Mouse (Mus musculus): ENCODE measurements around the gene Xylb. TPM values are rescaled to one million over a fixed set of nuclear protein-coding genes. Genes with fewer than 3 reads are reported as not detected.

The Xylb gene
- polyA plus RNA-seq, 1 experiment from 2014 or later = 5.2 TPM

DNA sequence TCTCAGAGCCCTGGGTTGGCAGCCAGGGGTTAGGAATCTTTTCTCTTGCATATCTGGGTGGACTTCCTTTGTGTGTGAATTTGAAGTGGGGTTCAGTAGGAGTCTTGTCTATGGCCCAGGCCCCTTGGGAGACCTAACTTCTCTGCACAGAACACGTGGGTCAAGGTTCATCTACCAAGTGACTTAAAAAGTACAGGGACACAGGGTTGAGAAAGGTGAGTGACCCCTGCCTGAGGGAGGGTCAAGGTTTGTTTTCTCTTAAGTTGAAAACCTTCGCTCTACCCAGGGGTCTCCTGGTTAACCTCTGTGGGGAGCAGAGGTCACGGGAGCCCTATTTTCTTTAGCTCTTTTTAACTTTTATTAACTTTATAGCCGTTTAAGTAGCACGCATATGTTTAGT lies 52.7 kb downstream of the Xylb start:
- H3K36me3 ChIP-seq (ENCODE audit: control insufficient read depth, insufficient read depth, low read length) = no peaks in the 10 kb centered on the region
- H3K4me1 ChIP-seq (ENCODE audit: control insufficient read depth, insufficient read depth, low read length) = 0 out of 2 replicates have a peak, but pooled peaks cover 5% of the 10 kb centered on the region
- H3K27me3 ChIP-seq (ENCODE audit: control insufficient read depth, insufficient read depth, low read length) = no peaks in the 10 kb centered on the region
- H3K4me2 ChIP-seq (replicated peaks; ENCODE audit: low read depth, low read length) = no peak overlapping the region
- ATAC-seq (ENCODE audit: insufficient number of reproducible peaks, insufficient read depth, low FRiP score, low read depth) = no peak
- 82% methylated on average over 5 of the region's 5 CpGs for WGBS
- H3K27ac ChIP-seq (ENCODE audit: low read length) = no peak overlapping the region
- peaks cover 7% of the 10 kb centered on the region; the same call in 1 of the 2 replicates for H3K9me3 ChIP-seq (ENCODE audit: control insufficient read depth, low read depth, low read length)
- H3K9ac ChIP-seq (replicated peaks; ENCODE audit: low read depth, low read length) = no peak overlapping the region
- no peak overlapping the region for H3K4me3 ChIP-seq (ENCODE audit: low read depth, low read length)

DNA sequence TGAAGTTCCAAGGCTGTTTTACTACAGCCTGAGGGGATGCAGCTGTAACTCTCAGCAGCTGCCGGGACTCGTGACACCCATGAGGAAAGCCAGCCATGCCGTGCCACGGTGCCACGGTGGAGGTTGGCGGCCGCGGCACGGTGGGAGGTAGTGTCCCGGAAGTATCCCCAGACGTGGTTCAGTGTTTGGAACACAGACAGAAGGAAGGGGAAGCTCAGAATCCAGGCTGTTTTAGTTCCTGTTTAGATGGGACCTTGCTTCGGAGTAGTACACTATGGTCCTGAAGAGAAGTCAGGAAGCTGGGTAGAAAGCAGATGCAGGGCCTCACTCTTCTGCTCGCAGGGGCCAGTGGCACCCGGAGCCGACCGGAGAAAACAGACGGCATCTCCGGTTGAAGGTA lies 60.8 kb downstream of the Xylb start:
- Histone ChIP-seq H3K4me2 (replicated peaks; ENCODE audit: low read depth, low read length) (no peak overlapping the region), H3K27ac (ENCODE audit: low read length) (no peak overlapping the region)

DNA sequence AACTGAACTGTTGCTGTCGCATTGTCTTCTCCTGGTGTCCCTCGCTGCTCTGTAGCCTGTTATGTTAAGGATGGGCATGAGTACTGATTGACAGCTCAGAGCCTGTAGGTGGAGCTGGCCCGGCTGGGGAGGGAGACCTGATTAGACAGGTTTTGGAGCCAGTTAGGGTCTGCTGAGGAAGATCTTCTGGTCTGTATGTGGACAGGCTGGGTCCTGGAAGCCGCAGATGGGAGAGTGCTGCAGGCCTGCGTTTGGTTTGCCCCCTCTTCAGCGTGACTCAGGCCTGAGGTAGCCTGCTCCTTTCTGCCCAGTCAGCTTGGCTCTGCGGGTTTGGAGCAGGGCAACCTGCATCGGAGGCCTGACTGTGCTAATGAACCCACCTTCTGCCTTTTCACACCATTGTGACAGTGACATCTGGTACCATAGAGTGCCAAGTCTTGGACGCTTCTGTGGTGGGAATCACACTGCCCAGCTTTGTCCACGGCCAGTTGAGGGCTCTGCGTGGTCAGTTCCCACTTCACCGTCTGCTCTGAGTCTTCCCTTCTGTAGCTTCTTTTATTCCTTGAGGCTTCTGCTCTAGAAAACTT lies 62.8 kb downstream of the Xylb start:
- Histone ChIP-seq H3K4me2 (replicated peaks; ENCODE audit: low read depth, low read length) (no peak overlapping the region), H3K9ac (replicated peaks; ENCODE audit: low read depth, low read length) (no peak overlapping the region), H3K36me3 (ENCODE audit: control insufficient read depth, insufficient read depth, low read length) (no peaks in the 10 kb centered on the region), H3K9me3 (ENCODE audit: control insufficient read depth, low read depth, low read length) (no peaks in the 10 kb centered on the region), H3K4me3 (ENCODE audit: low read depth, low read length) (no peak overlapping the region), H3K27me3 (ENCODE audit: control insufficient read depth, insufficient read depth, low read length) (no peaks in the 10 kb centered on the region), H3K27ac (ENCODE audit: low read length) (no peak overlapping the region), H3K4me1 (ENCODE audit: control insufficient read depth, insufficient read depth, low read length) (peaks cover 10% of the 10 kb centered on the region)
- ATAC-seq (ENCODE audit: insufficient number of reproducible peaks, insufficient read depth, low FRiP score, low read depth) = no peak
- 79% methylated on average over 12 of the region's 12 CpGs for WGBS

More for the DNA sequence above, 60.8 kb downstream of the Xylb start:
- Histone ChIP-seq H3K4me1 (ENCODE audit: control insufficient read depth, insufficient read depth, low read length) (no peaks in the 10 kb centered on the region), H3K27me3 (ENCODE audit: control insufficient read depth, insufficient read depth, low read length) (no peaks in the 10 kb centered on the region), H3K4me3 (ENCODE audit: low read depth, low read length) (no peak overlapping the region), H3K9ac (replicated peaks; ENCODE audit: low read depth, low read length) (no peak overlapping the region), H3K9me3 (ENCODE audit: control insufficient read depth, low read depth, low read length) (peaks cover 3% of the 10 kb centered on the region; the same call in 1 of the 2 replicates), H3K36me3 (ENCODE audit: control insufficient read depth, insufficient read depth, low read length) (no peaks in the 10 kb centered on the region)
- ATAC-seq (ENCODE audit: insufficient number of reproducible peaks, insufficient read depth, low FRiP score, low read depth) = no peak
- 63% methylated on average over 18 of the region's 18 CpGs for WGBS

DNA sequence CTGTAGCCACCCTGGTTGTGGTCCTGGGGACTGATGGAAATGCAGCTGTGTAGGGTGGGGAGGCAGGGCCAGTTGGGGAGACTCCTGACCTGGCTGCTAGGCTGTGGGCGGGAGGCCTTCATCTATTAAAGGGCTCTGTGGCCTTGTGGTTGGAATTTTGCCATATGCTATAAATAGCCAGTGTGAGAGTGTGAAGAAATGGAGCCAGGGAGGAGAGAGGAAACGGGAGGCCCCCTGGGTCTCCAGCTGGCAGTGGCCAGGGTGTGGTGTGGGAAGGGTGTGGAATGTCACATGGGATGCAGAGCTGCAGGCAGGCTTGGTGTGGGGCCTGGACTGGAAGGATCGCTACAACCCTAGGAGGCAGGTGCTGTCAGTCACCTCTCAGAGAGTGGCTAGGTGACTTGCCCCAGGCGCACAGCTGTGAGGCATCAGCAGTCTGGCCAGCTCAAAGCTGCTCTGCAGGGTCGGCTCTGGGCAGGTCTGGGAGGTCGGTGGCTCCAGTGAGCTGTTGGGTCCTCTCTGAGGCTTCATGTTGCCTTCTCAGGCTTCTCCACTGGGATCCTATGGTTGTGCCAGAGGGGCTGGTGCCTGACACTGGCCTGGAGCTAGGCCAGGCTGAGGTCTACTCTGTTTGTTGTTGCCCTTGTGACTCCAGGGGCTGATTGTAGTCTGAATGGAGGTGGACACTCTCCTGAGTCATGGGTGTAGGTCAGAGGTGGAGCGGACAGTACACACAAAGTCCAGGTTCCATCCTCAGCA lies 68.2 kb downstream of the Xylb start:
- Histone ChIP-seq H3K9ac (replicated peaks; ENCODE audit: low read depth, low read length) (no peak overlapping the region), H3K36me3 (ENCODE audit: control insufficient read depth, insufficient read depth, low read length) (peaks cover 2% of the 10 kb centered on the region; the same call in 1 of the 2 replicates), H3K4me1 (ENCODE audit: control insufficient read depth, insufficient read depth, low read length) (peaks cover 29% of the 10 kb centered on the region), H3K27me3 (ENCODE audit: control insufficient read depth, insufficient read depth, low read length) (no peaks in the 10 kb centered on the region), H3K4me3 (ENCODE audit: low read depth, low read length) (no peak overlapping the region), H3K4me2 (replicated peaks; ENCODE audit: low read depth, low read length) (peak overlapping the region; percentile 10; the same call in 1 of the 2 replicates), H3K27ac (ENCODE audit: low read length) (peak overlapping the region; percentile 59; the same call in 1 of the 2 replicates), H3K9me3 (ENCODE audit: control insufficient read depth, low read depth, low read length) (no peaks in the 10 kb centered on the region)
- WGBS = 25% methylated on average over 7 of the region's 7 CpGs
- ATAC-seq (ENCODE audit: insufficient number of reproducible peaks, insufficient read depth, low FRiP score, low read depth) = peak; percentile 81

DNA sequence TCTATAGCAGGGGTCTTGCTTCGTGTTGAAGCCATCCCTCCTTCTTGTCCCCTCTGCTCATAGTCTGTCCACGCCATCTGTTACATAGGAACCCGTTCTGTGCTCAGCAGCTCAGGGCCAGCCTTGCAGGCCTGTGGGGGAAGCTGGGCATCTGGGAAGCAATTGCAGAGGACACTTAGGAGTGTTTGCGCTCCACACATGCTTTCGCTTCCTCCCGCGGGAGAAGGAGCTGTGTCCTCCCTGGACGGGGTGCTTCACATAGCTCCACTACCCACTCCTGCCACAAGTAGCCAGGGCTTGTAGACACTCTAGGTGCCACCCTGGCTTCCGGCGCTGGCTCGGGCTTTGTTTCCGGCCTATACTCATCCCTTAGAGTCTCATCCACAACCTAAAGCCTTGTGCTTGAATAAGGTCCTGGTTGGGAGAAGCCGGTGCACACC lies 68.8 kb downstream of the Xylb start:
- no peak overlapping the region for H3K4me3 ChIP-seq (ENCODE audit: low read depth, low read length)
- no peaks in the 10 kb centered on the region for H3K9me3 ChIP-seq (ENCODE audit: control insufficient read depth, low read depth, low read length)
- no peak overlapping the region for H3K4me2 ChIP-seq (replicated peaks; ENCODE audit: low read depth, low read length)
- 80% methylated on average over 13 of the region's 13 CpGs for WGBS
- H3K9ac ChIP-seq (replicated peaks; ENCODE audit: low read depth, low read length) = no peak overlapping the region
- H3K27me3 ChIP-seq (ENCODE audit: control insufficient read depth, insufficient read depth, low read length) = no peaks in the 10 kb centered on the region
- peaks cover 2% of the 10 kb centered on the region; the same call in 1 of the 2 replicates for H3K36me3 ChIP-seq (ENCODE audit: control insufficient read depth, insufficient read depth, low read length)
- H3K27ac ChIP-seq (ENCODE audit: low read length) = peak overlapping the region; percentile 59; the same call in 1 of the 2 replicates
- H3K4me1 ChIP-seq (ENCODE audit: control insufficient read depth, insufficient read depth, low read length) = peaks cover 29% of the 10 kb centered on the region
- no peak for ATAC-seq (ENCODE audit: insufficient number of reproducible peaks, insufficient read depth, low FRiP score, low read depth)

DNA sequence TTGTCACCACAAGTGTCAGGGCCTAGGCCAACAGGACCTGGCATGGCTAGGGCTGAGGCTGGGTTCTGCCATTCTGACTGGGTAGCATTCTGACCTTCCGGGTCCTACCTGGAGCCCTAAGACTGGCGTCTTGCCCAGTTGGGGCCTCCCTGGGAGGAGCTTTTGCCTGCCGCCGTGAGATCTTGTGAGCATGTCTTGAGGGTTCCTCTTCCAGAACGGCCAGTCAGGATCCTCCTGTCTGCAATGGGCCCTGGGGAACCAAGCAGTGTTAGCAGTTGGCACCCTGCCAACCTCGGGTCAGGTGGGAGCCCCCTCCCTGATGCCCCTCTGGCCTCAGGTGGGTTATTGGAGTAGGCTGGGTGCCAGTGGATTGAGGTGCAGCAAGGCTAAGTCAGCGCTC lies 69.3 kb downstream of the Xylb start:
- H3K27ac ChIP-seq (ENCODE audit: low read length) = no peak overlapping the region; the same call in 1 of the 2 replicates
- no peak overlapping the region for H3K9ac ChIP-seq (replicated peaks; ENCODE audit: low read depth, low read length)
- H3K27me3 ChIP-seq (ENCODE audit: control insufficient read depth, insufficient read depth, low read length) = no peaks in the 10 kb centered on the region
- H3K4me3 ChIP-seq (ENCODE audit: low read depth, low read length) = no peak overlapping the region
- H3K36me3 ChIP-seq (ENCODE audit: control insufficient read depth, insufficient read depth, low read length) = peaks cover 2% of the 10 kb centered on the region; the same call in 1 of the 2 replicates
- ATAC-seq (ENCODE audit: insufficient number of reproducible peaks, insufficient read depth, low FRiP score, low read depth) = no peak
- WGBS = 64% methylated on average over 7 of the region's 7 CpGs
- H3K9me3 ChIP-seq (ENCODE audit: control insufficient read depth, low read depth, low read length) = no peaks in the 10 kb centered on the region
- peaks cover 29% of the 10 kb centered on the region for H3K4me1 ChIP-seq (ENCODE audit: control insufficient read depth, insufficient read depth, low read length)
- no peak overlapping the region for H3K4me2 ChIP-seq (replicated peaks; ENCODE audit: low read depth, low read length)

DNA sequence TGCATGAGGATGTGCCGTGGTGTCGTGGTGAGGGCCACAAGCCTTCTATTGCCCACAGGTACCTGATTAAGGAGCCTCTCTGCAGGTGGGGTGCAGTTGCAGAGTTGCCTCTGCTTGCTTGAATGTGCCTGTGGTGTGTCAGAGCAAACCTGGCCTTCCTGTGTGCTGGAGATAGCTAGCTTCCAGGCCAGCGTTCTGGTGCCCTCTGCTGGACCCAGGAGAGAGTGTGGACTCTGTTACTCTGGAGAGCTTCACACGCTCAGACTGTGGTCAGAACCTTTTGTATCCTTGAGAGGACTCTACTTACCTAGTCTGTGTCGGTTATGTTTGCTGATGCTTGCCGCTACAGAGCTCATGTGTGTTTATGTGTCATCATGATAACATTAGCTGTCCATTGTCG lies 73.1 kb downstream of the Xylb start:
- WGBS = 49% methylated on average over 7 of the region's 7 CpGs
- peaks cover 16% of the 10 kb centered on the region for H3K4me1 ChIP-seq (ENCODE audit: control insufficient read depth, insufficient read depth, low read length)
- H3K36me3 ChIP-seq (ENCODE audit: control insufficient read depth, insufficient read depth, low read length) = peaks cover 32% of the 10 kb centered on the region
- H3K9ac ChIP-seq (replicated peaks; ENCODE audit: low read depth, low read length) = no peak overlapping the region
- H3K4me3 ChIP-seq (ENCODE audit: low read depth, low read length) = no peak overlapping the region
- H3K4me2 ChIP-seq (replicated peaks; ENCODE audit: low read depth, low read length) = no peak overlapping the region
- H3K9me3 ChIP-seq (ENCODE audit: control insufficient read depth, low read depth, low read length) = no peaks in the 10 kb centered on the region
- no peaks in the 10 kb centered on the region for H3K27me3 ChIP-seq (ENCODE audit: control insufficient read depth, insufficient read depth, low read length)
- H3K27ac ChIP-seq (ENCODE audit: low read length) = no peak overlapping the region
- ATAC-seq (ENCODE audit: insufficient number of reproducible peaks, insufficient read depth, low FRiP score, low read depth) = peak; percentile 39; the same call in 1 of the 2 replicates

DNA sequence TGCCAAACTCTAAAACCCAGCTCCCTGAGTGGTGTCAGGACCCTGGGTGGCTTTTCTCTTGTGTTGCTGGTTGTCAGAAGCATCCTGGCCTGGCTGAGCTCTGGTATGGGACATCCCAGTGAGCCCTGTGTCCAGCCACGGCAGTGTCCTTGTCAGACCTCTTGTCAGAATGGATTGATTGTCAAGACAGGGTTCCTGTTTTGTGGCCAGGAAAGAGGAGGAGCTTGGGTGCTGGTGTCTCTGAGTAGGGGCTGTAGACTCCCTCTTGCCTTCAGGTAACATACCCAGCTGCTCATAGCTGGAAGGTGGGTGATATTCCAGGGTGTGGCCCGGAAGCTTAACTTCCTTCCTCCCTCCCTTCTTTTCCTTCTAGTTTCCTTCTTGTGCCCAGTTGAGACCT lies 78.7 kb downstream of the Xylb start:
- Histone ChIP-seq H3K4me2 (replicated peaks; ENCODE audit: low read depth, low read length) (no peak overlapping the region), H3K4me1 (ENCODE audit: control insufficient read depth, insufficient read depth, low read length) (no peaks in the 10 kb centered on the region), H3K27ac (ENCODE audit: low read length) (no peak overlapping the region), H3K27me3 (ENCODE audit: control insufficient read depth, insufficient read depth, low read length) (no peaks in the 10 kb centered on the region), H3K9me3 (ENCODE audit: control insufficient read depth, low read depth, low read length) (no peaks in the 10 kb centered on the region), H3K9ac (replicated peaks; ENCODE audit: low read depth, low read length) (no peak overlapping the region), H3K36me3 (ENCODE audit: control insufficient read depth, insufficient read depth, low read length) (peaks cover 40% of the 10 kb centered on the region), H3K4me3 (ENCODE audit: low read depth, low read length) (no peak overlapping the region)
- ATAC-seq (ENCODE audit: insufficient number of reproducible peaks, insufficient read depth, low FRiP score, low read depth) = no peak
- WGBS = 73% methylated on average over 2 of the region's 2 CpGs

All from stomach, embryonic 14.5 days (tissue).